Mouse (Mus musculus) kidney, adult 2 months (tissue): ENCODE results near the gene Bmper. TPM values are rescaled to one million over a fixed set of nuclear protein-coding genes. Genes with fewer than 3 reads are reported as not detected.

ENCODE experiments used
- DNase-seq: peaks from one replicate; pipeline ENCODE4 v3.0.0; 2021
- H3K27ac ChIP-seq: fragments of 200-500 bp; 2 replicates; pipeline ENCODE4 v1.5.1; 2012; ENCODE audit warnings: low read depth, low read length, control low read depth, inconsistent platforms; ENCODE audit not compliant: insufficient read depth
- H3K27me3 ChIP-seq: fragments of 200-500 bp; replicated peaks from 2 replicates; pipeline ENCODE4 v1.6.1; 2012; ENCODE audit warnings: mild to moderate bottlenecking, moderate library complexity, low read length, inconsistent platforms; ENCODE audit not compliant: control insufficient read depth, insufficient read depth
- H3K36me3 ChIP-seq: fragments of 200-500 bp; 2 replicates; pipeline ENCODE4 v1.6.1; 2012; ENCODE audit warnings: mild to moderate bottlenecking, moderate library complexity, low read length, inconsistent platforms; ENCODE audit not compliant: control insufficient read depth, insufficient read depth
- H3K4me1 ChIP-seq: fragments of 200-500 bp; 2 replicates; pipeline ENCODE4 v1.6.1; 2011; ENCODE audit warnings: low read length; ENCODE audit not compliant: control insufficient read depth, insufficient read depth
- H3K4me3 ChIP-seq: fragments of 200-500 bp; 2 replicates; pipeline ENCODE4 v1.5.1; 2011; ENCODE audit warnings: mild to moderate bottlenecking, low read depth, low read length, control low read depth; ENCODE audit not compliant: insufficient read depth
- CTCF ChIP-seq: fragments of 200-500 bp; conservative IDR thresholded peaks from 2 replicates; pipeline ENCODE4 v1.5.1; 2011; ENCODE audit warnings: low read depth, mild to moderate bottlenecking, control low read depth, low read length, moderate library complexity, mixed read lengths; ENCODE audit not compliant: insufficient read depth, insufficient read length
- POLR2A ChIP-seq: fragments of 200-500 bp; IDR thresholded peaks from one replicate; pipeline ENCODE4 v1.6.1; 2011; ENCODE audit warnings: low read depth, low read length, control low read depth
- WGBS: fragments of 180-500 bp; shearing (Covaris S2); methylation state at CpG from one replicate; pipeline ENCODE4 v1.1.7; 2018; 5-methylcytosine and 5-hydroxymethylcytosine counted together
- polyA plus RNA-seq: library from polyadenylated mRNA; depleted of rRNA; stranded (reverse); fragments of >200 nt; gene quantifications from 2 replicates; pipeline ENCODE4 v1.2.3, GENCODE M21; 2012

Gene Bmper
- polyA plus RNA-seq, 1 experiment = 0.27 TPM

- WGBS = 77% methylated on average over 5 of the region's 5 CpGs
- Histone ChIP-seq H3K27ac (peak overlapping the region; percentile 12; the same call in 1 of the 2 replicates), H3K27me3 (no peaks in the 10 kb centered on the region), H3K4me1 (peaks cover 10% of the 10 kb centered on the region), H3K4me3 (no peak overlapping the region), H3K36me3 (no peaks in the 10 kb centered on the region)
- no peak for TF ChIP-seq POLR2A
- no peak for TF ChIP-seq CTCF
- peak; percentile 83 for DNase-seq
Measured at GRCm38 (mm10) chr9:23206181-23206580, 16.7 kb upstream of the Bmper start.

GRCm38 (mm10) chr9:23212303-23212702 is 10.6 kb upstream of the Bmper start:
- H3K27me3 ChIP-seq = no peaks in the 10 kb centered on the region
- no peaks in the 10 kb centered on the region for H3K4me1 ChIP-seq
- peak; percentile 86 for TF ChIP-seq CTCF
- no peak for TF ChIP-seq POLR2A
- no peak overlapping the region for H3K27ac ChIP-seq
- H3K36me3 ChIP-seq = no peaks in the 10 kb centered on the region
- 5% methylated on average over 11 of the region's 11 CpGs for WGBS
- DNase-seq = peak; percentile 75
- H3K4me3 ChIP-seq = no peak overlapping the region

GRCm38 (mm10) chr9:23219754-23220153 is 3.1 kb upstream of the Bmper start:
- Histone ChIP-seq H3K27ac (no peak overlapping the region), H3K4me3 (no peak overlapping the region), H3K27me3 (0 out of 2 replicates have a peak, but pooled peaks cover 2% of the 10 kb centered on the region), H3K4me1 (no peaks in the 10 kb centered on the region), H3K36me3 (no peaks in the 10 kb centered on the region)
- no peak for DNase-seq
- 67% methylated on average over 3 of the region's 3 CpGs for WGBS
- TF ChIP-seq POLR2A (no peak), CTCF (peak; percentile 47)

GRCm38 (mm10) chr9:23221976-23222375 is 900 bp upstream of the Bmper start:
- no peak overlapping the region for H3K27ac ChIP-seq
- DNase-seq = no peak
- 31% methylated on average over 5 of the region's 5 CpGs for WGBS
- 0 out of 2 replicates have a peak, but pooled peaks cover 2% of the 10 kb centered on the region for H3K27me3 ChIP-seq
- H3K4me1 ChIP-seq = no peaks in the 10 kb centered on the region
- H3K36me3 ChIP-seq = no peaks in the 10 kb centered on the region
- TF ChIP-seq CTCF (no peak), POLR2A (no peak)
- peak overlapping the region; percentile 40; the same call in 1 of the 2 replicates for H3K4me3 ChIP-seq

GRCm38 (mm10) chr9:23222492-23222840 is 410 bp upstream of the Bmper start:
- Histone ChIP-seq H3K4me3 (peak overlapping the region; percentile 40), H3K27ac (no peak overlapping the region), H3K27me3 (0 out of 2 replicates have a peak, but pooled peaks cover 2% of the 10 kb centered on the region), H3K4me1 (no peaks in the 10 kb centered on the region), H3K36me3 (no peaks in the 10 kb centered on the region)
- DNase-seq = peak; percentile 64
- no peak for TF ChIP-seq CTCF
- no peak for TF ChIP-seq POLR2A
- WGBS = under 1% methylated on average over 26 of the region's 26 CpGs

GRCm38 (mm10) chr9:23223549-23224077 is 737 bp downstream of the Bmper start:
- H3K36me3 ChIP-seq = no peaks in the 10 kb centered on the region
- no peaks in the 10 kb centered on the region for H3K4me1 ChIP-seq
- 4% methylated on average over 29 of the region's 29 CpGs for WGBS
- no peak for DNase-seq
- H3K27ac ChIP-seq = no peak overlapping the region
- peaks cover 2% of the 10 kb centered on the region; the same call in 1 of the 2 replicates for H3K27me3 ChIP-seq
- peak overlapping the region; percentile 40 for H3K4me3 ChIP-seq
- TF ChIP-seq CTCF = no peak
- no peak for TF ChIP-seq POLR2A

GRCm38 (mm10) chr9:23233464-23234121 is 10.7 kb downstream of the Bmper start:
- no peaks in the 10 kb centered on the region; the same call in 1 of the 2 replicates for H3K27me3 ChIP-seq
- no peak overlapping the region for H3K4me3 ChIP-seq
- no peaks in the 10 kb centered on the region for H3K36me3 ChIP-seq
- 73% methylated on average over 8 of the region's 8 CpGs for WGBS
- no peak for DNase-seq
- H3K27ac ChIP-seq = no peak overlapping the region
- H3K4me1 ChIP-seq = no peaks in the 10 kb centered on the region
- TF ChIP-seq CTCF = no peak
- no peak for TF ChIP-seq POLR2A
